Mouse (Mus musculus) G1E (cell line): Measurements from ENCODE around the gene Itpk1. TPM values are rescaled to one million over a fixed set of nuclear protein-coding genes. Genes with fewer than 3 reads are reported as not detected.

Experiments used
- ATAC-seq: 2 replicates; pipeline ENCODE4 v1.8.0; 2016; ENCODE audit warnings: mild to moderate bottlenecking; ENCODE audit not compliant: insufficient number of reproducible peaks, poor library complexity, low FRiP score, severe bottlenecking; ENCODE audit errors: extremely low read depth
- DNase-seq: peaks from one replicate; pipeline ENCODE4 v3.0.0; 2012; ENCODE audit warnings: low spot score
- H3K27me3 ChIP-seq: 2 replicates; pipeline ENCODE4 v1.6.1; 2012; ENCODE audit warnings: mild to moderate bottlenecking, low read length, inconsistent platforms; ENCODE audit not compliant: insufficient read depth
- H3K36me3 ChIP-seq: replicated peaks from 2 replicates; pipeline ENCODE3; 2012; ENCODE audit warnings: mild to moderate bottlenecking, inconsistent platforms
- H3K4me1 ChIP-seq: 2 replicates; pipeline ENCODE4 v1.6.1; 2012; ENCODE audit warnings: low read depth, low read length, inconsistent platforms, mixed read lengths; ENCODE audit not compliant: insufficient read depth
- H3K4me3 ChIP-seq: 2 replicates; pipeline ENCODE4 v1.5.1; 2012; ENCODE audit warnings: low read depth, mild to moderate bottlenecking, inconsistent platforms, low read length, moderate library complexity, mixed read lengths
- H3K9me3 ChIP-seq: replicated peaks from 2 replicates; pipeline ENCODE4 v1.6.1; 2012; ENCODE audit warnings: inconsistent platforms
- CTCF ChIP-seq: IDR thresholded peaks from 2 replicates; pipeline ENCODE4 v1.5.1; 2012; ENCODE audit warnings: low read depth, low read length, inconsistent platforms, mixed read lengths
- GATA1 ChIP-seq: IDR thresholded peaks from 2 replicates; pipeline ENCODE4 v1.6.1; 2012; ENCODE audit warnings: borderline replicate concordance, low read length, inconsistent platforms, mixed read lengths
- GATA2 ChIP-seq: IDR thresholded peaks from 2 replicates; pipeline ENCODE4 v1.6.1; 2012; ENCODE audit warnings: low read depth, low read length, inconsistent platforms, borderline replicate concordance
- POLR2AphosphoS5 ChIP-seq: IDR thresholded peaks from 2 replicates; pipeline ENCODE4 v1.6.1; 2012; ENCODE audit warnings: low read depth, low read length, inconsistent platforms; ENCODE audit not compliant: insufficient replicate concordance
- TAL1 ChIP-seq: conservative IDR thresholded peaks from 2 replicates; pipeline ENCODE4 v1.6.1; 2012; ENCODE audit warnings: low read depth, low read length, inconsistent platforms, mixed read lengths
- polyA plus RNA-seq: library from polyadenylated mRNA; stranded (reverse); fragments of >175 nt; gene quantifications from 2 replicates; pipeline ENCODE4 v1.2.3, GENCODE M21; 2012
- total RNA-seq, 2 experiments: library from RNA; stranded (forward) in 1 of 2; stranded (reverse) in 1 of 2; fragments of 200-1000 nt in 1 of 2; fragments of >200 nt in 1 of 2; fragmentation: Nextera tagmentation in 1 of 2; gene quantifications; 2 replicates each; pipeline ENCODE4 v1.2.3; 2014 to 2017

The Itpk1 gene
- total and polyA plus RNA-seq, 3 experiments: 2.5 to 6.4 (median 2.7) TPM

- no peak for DNase-seq
- no peak for TF ChIP-seq GATA2
- no peak for TF ChIP-seq CTCF
- no peak for TF ChIP-seq GATA1
- no peak for TF ChIP-seq POLR2AphosphoS5
- TF ChIP-seq TAL1: no peak
These were observed 27.6 kb downstream of the Itpk1 start for GRCm38 (mm10) chr12:102677089-102677488.

GRCm38 (mm10) chr12:102674556-102674955 is 30.2 kb downstream of the Itpk1 start:
- ATAC-seq: no peak
- Histone ChIP-seq H3K4me3 (no peak overlapping the region), H3K36me3 (peaks cover 28% of the 10 kb centered on the region), H3K9me3 (no peaks in the 10 kb centered on the region), H3K4me1 (no peaks in the 10 kb centered on the region), H3K27me3 (no peaks in the 10 kb centered on the region)
- no peak for DNase-seq
- TF ChIP-seq GATA1 (no peak), GATA2 (no peak), TAL1 (no peak), CTCF (no peak), POLR2AphosphoS5 (no peak)

More at GRCm38 (mm10) chr12:102677089-102677488, 27.6 kb downstream of the Itpk1 start:
- H3K27me3 ChIP-seq: no peaks in the 10 kb centered on the region
- no peak overlapping the region for H3K4me3 ChIP-seq
- H3K9me3 ChIP-seq: no peaks in the 10 kb centered on the region
- peaks cover 25% of the 10 kb centered on the region for H3K36me3 ChIP-seq
- H3K4me1 ChIP-seq: no peaks in the 10 kb centered on the region
- ATAC-seq: no peak

GRCm38 (mm10) chr12:102674123-102674522 is 30.6 kb downstream of the Itpk1 start:
- Histone ChIP-seq H3K4me1 (no peaks in the 10 kb centered on the region), H3K9me3 (no peaks in the 10 kb centered on the region), H3K27me3 (no peaks in the 10 kb centered on the region), H3K4me3 (no peak overlapping the region), H3K36me3 (peaks cover 28% of the 10 kb centered on the region)
- DNase-seq: no peak
- ATAC-seq: no peak
- no peak for TF ChIP-seq GATA2

- DNase-seq: no peak
- Histone ChIP-seq H3K27me3 (no peaks in the 10 kb centered on the region), H3K4me3 (no peak overlapping the region), H3K9me3 (no peaks in the 10 kb centered on the region), H3K4me1 (no peaks in the 10 kb centered on the region), H3K36me3 (peaks cover 28% of the 10 kb centered on the region)
- TF ChIP-seq GATA1: no peak
- TF ChIP-seq GATA2: no peak
- no peak for ATAC-seq
These were observed 31.6 kb downstream of the Itpk1 start for GRCm38 (mm10) chr12:102672857-102673839.

GRCm38 (mm10) chr12:102672176-102672575 is 32.6 kb downstream of the Itpk1 start:
- DNase-seq: no peak
- Histone ChIP-seq H3K9me3 (no peaks in the 10 kb centered on the region), H3K36me3 (peaks cover 33% of the 10 kb centered on the region), H3K4me1 (no peaks in the 10 kb centered on the region), H3K27me3 (no peaks in the 10 kb centered on the region), H3K4me3 (no peak overlapping the region)
- TF ChIP-seq GATA1 (no peak), GATA2 (no peak), POLR2AphosphoS5 (no peak), CTCF (no peak), TAL1 (no peak)
- ATAC-seq: no peak

- ATAC-seq (no peak), DNase-seq (no peak)
- H3K36me3 ChIP-seq: peaks cover 33% of the 10 kb centered on the region
- no peaks in the 10 kb centered on the region for H3K4me1 ChIP-seq
- H3K27me3 ChIP-seq: no peaks in the 10 kb centered on the region
- no peak for TF ChIP-seq GATA1
- TF ChIP-seq TAL1: no peak
- TF ChIP-seq GATA2: no peak
- TF ChIP-seq CTCF: no peak
- TF ChIP-seq POLR2AphosphoS5: no peak
- H3K4me3 ChIP-seq: no peak overlapping the region
- no peaks in the 10 kb centered on the region for H3K9me3 ChIP-seq
These were observed 33.9 kb downstream of the Itpk1 start for GRCm38 (mm10) chr12:102670848-102671247.
